Mouse (Mus musculus) telencephalon, adult 2 months (tissue): ENCODE measurements around the gene Naa35.

Source experiments
- DNase-seq: peaks from one replicate; pipeline ENCODE4 v3.0.0-alpha.2; 2011; ENCODE audit warnings: low read depth, low spot score

Gene Naa35

DNA sequence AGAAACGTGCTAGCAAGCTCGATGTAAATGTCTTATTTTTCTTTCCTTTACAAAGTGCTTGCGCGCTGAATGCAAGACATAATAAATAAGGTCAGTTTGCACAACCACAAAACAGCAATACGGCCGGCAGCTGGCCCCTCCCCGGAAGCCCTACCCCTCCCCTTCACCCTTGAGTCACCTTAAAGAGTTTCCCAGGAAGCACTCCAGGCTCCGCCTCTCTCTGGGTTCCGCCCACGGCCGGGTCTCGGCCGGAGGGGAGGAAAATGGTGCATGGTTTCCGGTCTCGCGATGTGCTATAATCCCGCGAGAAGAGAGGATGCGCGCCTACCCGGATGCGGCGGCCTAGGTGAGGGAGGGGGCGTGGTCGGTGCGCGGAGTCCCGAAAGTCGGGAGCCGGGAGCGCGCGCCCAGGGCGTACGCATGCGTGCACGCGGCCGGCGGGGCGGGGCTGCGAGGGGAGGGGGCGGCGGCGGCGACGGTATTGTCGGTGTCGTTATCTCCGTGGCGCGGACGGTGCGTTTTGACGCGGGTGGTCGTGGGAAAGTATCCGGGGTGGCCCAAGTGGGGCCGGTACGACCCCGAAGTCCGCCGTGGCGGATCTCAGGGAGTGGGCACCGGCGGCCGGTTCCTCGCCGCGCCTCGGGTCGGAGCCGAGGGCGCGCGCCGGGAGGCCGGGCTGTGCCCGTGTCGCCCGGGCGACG lies at the start of gene Naa35, which contains the start of gene Agtpbp1:
TSS of gene Naa35 (plus strand) at position 313 of the 701 bp plus-strand sequence.
TSS of gene Agtpbp1 (minus strand) at position 281 of the 701 bp plus-strand sequence.
- peak; percentile 98 for DNase-seq

DNA sequence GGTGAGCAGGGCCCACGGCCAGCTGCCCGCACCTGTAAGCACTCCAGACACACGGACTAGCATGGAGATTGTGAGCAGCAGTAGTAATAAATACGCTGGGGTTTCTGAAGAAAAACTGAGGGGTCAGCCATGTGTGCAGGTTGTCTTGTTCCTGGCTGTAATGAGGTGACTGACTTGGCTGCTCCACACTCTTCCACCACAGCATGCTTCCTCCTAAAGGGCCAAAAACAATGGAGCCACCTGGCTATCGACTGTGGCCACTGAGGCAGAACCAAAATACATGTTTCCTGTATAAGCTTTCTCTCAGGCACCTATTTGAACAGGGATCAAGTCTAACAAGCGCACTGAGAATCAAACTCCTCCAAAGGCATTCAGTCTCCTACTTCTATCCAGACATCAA lies 49.3 kb upstream of the Naa35 start:
- no peak for DNase-seq

DNA sequence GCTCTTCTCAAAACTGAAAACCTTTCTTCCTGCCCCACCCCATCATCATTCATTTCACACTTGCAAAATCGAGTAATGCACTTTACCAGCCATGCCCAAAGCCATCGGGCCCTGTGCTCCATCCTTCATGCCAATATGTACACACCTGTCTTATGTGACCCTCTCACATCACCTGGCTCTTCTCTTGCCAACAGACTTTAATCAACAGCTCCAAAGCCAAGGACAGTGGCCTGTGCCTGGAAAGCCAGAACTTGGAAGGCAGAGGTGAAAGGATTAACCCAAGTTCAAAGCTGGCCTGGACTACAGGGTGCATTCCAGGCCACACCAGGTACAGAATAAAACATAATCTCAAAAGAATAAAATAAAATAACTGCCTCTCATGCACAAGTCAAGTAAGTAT lies 48.4 kb upstream of the Naa35 start:
- no peak for DNase-seq

DNA sequence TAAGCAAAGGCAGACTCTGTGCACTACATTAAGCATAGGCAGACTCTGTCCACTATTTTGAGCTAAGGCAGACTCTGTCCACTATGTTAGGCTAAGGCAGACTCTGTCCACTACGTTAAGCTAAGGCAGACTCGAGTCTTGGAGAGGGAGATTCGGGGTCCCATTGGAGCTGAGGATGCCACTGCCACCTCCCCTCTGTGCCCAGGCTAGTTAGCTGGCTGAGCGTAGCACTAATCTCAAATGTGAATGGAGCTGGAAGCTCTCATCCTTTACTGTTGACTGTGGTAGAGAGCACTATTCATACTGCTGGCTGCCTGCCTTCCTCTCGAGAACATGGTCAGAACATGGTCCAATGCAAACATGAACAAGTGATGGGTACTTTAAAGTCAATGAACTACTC lies 46.4 kb upstream of the Naa35 start:
- DNase-seq, result no peak

DNA sequence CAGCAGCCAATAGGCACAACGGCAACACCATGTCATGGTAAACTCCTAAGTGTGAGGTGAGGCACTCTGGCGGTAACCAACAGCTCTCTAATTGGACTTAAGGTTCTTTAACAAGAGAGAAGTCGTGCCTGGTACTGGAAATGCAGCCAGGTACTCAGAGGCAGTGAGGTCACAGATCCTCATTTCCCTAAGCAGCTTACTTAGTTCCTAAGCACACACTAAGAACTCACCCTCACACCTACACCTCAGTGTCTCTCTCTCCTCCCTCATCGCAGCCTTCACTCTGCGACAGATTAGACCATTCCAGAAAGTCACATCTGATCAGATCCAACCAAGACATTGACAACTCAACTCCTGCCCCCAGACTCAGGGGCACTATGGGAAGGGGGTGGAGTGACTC lies 45.0 kb upstream of the Naa35 start:
- no peak for DNase-seq

DNA sequence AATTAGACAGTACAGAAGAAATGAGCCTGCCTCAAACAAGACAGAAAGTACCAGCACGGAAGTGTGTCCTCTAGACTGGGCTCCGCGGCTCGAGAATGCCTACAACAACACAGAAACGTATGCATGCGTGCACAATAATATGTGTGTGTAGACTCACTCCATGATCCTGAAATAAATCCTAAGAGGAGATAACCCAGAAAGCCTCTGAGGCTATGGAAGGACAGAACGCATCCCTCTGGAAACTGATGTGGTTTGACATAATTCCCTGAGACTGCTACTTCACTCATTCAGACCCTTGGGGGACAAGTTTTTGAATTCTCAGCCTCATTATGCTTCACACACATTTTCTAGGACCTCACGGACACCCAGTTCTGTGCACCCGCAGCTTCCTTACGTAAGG lies 42.6 kb upstream of the Naa35 start:
- no peak for DNase-seq

DNA sequence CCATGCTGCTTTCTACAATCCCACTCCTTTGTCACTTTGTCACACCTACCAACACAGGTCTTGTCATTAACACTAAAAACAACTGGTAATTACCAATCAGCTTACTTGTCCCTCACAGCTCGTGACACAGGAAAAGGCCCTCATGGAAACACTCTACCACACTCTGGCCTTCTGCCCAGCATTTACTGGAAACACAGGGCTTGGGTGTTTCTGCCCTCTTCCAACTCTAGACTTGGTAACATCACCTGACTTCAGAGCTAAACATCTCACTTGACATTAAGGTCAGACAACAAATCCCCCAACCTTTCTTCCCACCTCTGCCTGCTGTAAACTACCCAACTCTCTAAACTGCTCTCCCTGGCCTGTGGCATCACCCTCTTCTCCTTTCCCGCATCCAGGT lies 38.0 kb upstream of the Naa35 start:
- DNase-seq, result no peak

DNA sequence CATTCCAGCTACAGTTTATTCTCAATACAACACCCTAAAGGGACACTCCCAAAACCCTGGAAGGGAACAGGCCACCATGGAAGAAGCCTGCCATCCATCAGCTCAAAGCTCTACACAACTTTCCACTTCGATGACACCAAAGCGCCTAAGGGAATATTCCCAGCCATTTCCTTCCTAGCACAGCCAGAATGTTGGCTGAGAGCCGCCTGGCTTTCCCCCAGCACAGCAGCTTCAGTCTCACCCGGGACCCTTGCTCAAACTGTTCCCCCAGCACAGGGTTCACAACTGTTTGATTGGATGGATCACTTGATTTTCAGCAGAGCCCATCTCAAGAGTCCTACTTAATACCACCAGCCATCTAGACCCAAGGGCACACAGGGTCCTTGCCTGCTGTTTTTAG lies 37.3 kb upstream of the Naa35 start:
- no peak for DNase-seq

DNA sequence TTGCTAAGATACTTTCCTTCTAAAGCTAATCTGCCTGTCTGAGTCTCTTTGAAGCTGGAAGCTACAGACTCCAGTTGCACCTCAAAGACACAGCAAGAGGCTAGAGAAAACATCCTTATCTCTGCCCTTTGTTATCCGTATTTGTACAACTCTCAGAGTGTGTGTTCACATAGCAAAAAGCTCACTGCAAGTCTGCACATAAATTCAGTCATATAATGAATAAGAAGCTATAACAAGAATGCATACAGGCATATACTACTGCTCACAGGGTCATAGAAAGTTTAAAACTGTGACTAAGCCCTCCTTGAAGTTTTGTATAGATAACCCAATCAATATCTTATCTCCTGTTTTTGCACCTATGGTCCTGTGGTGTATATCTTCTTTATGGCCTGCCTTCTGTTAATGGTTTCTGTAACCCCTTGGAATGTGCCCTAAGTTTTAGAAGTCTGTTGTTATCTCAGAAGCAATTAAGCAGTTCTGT lies 35.7 kb upstream of the Naa35 start:
- no peak for DNase-seq

DNA sequence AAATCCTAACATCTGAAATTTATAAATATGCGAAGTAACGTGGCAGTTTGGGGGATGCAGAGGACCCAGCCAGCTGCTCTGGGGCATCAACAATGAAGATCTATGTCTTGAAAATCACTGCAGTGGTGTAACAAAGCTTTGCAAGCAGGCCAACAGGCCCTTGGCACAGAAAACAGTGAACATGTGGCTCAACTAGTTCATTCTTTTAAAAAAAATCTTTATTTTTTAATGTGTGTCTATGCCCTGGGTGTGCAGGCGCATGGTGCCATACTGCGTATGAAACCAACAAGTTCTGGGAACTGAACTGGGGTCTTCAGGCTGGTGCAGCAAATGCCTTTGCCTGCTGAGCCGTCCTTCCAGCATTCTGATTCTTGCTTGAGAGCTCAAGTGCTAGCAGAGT lies 32.8 kb upstream of the Naa35 start:
- DNase-seq, result no peak

DNA sequence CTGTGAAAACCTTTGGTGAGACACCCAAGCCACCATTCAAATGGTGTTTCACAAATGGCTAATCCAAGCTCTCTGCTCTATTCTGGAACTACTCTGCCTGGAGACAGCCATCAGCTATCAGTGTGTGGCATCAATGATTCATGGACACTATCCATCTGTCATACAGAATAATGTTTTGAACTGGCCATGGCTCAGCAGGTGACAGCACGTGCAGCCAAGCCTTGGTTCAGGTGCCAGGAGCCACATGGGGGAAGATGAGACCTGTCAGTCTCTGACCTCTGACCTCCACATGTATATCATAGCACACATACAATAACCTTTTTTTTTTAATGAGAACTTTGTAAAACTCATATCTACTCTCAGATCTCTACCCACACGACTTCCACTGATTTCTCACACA lies 32.3 kb upstream of the Naa35 start:
- no peak for DNase-seq

DNA sequence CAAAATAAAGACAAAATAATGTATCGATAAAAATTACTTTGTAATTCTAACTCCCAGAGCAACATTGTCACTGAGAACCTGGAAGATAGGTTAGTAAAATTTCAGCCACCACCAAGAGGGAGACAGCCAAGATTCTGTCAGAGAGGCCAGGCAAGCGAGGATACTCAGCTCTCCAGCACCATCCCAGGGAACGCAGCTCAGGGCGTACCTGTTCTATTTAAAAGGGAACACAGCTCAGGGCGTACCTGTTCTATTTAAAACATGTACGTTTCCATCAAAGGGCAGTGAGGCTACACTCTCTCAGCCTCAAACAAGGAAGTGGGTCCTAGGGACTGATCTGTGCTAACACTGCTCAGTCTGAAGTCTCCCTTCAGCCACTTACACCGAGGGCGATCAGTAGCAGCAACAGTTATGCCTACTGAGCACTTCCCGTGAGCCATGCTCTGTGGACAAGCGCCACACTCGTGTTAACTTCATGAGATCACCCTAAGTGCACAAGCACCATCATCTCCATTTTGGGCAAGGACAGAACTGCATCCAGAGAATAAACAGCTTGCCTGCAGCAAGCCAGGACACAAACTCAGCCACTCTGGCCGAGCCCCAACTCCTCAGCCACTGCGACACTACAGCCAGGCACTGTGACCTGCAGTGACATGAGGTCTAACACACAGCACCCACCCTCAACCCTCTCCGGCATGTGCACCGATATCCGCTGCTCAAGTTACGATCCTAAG lies 30.1 kb upstream of the Naa35 start:
- no peak for DNase-seq

DNA sequence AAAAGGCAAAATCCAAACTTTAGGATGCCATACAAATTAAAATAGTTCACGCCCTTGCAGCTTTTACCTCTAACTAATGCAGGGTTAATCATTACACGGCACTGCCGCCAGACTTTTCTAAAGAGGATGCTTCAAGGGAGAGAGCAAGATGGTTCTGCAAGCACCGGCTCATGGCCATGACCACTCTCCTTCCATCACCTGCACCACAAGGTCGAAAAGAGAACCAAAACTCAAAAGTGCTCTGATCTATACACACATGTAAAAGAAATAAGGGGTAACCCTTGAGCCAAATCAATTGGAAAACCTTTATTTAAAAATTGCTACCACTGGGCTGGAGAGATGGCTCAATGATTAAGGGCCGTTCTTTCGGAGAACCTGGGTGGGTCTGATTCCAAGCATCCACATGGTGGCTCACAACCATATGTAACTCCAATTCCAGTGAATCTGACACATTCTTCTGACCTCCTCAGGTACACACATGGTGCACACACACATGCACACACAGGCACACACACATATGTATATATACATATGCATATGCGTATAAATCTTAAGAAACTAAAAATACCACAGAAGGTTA lies 29.4 kb upstream of the Naa35 start:
- no peak for DNase-seq

DNA sequence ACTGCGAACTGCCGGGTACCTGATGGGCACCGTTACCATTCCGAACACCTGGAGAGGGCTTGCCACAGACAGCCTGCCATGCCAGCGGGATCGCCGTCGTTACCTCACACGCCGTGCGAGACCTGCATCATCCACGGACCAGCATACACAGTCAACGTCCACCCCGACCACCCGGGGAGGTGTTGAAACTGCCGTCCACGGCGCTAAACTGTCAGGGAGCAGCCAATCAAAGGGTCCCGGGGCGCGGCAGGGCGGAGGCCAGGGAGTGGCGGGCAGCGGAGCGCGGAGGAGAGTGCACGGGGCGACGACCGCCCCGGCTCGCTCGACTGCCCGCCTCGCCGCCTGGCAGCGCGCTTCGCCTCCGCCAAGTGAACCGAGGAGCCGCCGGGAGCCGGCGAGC lies 28.4 kb upstream of the Naa35 start:
- no peak for DNase-seq

DNA sequence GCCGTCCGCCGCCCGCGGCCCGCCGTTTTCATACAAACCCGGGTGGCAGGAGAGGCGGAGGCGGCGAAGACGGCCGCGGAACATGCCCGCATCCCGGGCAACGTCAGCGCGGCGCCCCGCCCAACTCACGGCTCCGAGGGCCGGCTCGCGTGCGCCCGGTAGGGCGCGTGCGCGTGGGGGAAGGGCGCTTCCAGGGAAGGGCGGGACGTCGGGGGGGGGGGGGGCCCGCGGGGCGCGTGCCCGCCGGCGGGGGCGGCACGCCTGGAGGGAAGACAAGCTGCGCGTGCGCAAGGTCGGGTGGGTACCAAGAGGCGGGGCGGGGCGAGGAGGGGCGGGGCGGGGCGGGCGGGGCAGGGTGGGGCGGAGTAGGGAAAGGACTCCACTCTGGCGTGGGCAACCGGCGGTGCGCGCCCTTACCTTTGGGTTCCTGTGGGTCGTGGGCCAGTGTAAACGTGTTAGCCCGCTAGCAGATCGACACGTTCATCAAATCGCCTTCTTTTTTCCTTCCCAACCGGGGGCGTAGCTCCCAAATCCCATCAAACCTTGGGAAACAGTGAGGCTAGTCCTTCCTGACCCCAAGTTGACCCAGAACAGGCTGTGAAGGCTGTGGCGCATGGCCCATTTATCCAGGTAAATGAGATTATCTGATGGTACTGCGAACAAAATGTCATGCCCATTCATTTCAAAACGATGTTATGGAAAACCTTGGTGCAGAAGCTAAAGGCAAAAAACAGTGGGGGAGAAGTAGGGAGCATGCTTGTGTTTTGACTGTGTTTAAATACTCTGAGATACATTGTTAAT lies 27.7 kb upstream of the Naa35 start:
- DNase-seq, result peak; percentile 58

DNA sequence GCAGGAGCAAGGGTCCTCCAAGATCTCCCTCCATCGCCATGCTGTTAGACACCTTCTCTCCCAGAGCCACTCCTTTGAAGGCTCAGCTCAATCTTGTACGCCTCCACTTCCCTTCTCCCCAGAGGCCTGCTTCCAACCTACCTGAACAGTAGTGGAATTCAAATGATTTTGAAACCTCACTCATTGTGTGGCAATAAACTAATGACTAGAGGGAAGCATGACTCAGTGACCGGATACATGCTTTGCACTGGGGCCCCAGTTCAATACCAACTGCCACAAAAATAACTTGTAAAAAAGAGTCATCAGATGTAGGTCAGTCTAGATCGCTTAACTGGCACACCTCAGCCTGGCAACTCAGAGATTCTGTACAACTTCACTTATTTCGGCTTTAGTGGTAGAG lies 26.3 kb upstream of the Naa35 start:
- DNase-seq, result no peak

DNA sequence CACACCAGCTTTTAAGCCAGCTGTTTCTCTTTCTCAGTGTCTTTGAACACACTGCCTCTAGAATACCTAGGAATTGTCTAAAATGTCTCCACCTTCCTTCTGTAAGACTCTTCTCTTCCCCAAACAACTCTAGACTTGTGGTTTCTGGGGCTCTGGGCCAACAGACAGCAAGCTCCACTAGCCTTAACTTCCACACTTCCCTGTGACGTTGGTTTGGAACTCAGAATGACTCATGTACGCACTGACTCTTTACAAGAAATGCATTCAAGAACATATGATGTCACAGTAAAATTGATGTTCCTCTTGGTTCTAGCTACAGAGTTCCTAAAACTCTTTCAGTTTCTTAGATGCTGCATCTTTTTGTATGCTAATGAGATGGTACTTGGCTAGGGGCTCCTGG lies 22.6 kb upstream of the Naa35 start:
- DNase-seq, result no peak

DNA sequence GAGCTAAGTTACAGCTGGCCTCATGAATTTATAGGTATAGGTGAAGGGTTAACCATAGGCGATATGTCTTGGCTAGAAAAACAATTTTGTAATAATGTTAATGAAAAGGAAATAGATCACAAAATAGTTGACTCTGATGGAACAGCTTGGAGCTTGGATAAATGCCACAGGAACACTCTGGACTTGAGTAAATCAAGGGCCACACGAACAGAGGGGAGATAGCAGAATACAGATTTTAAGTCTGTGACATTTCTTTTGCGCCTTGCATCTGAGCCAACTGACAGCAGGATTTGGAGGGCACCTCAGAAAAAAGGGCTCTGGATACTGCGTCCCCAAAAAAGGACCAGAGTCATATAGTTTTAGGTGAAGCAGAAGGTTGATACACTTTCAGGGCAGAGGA lies 20.6 kb upstream of the Naa35 start:
- DNase-seq, result no peak

DNA sequence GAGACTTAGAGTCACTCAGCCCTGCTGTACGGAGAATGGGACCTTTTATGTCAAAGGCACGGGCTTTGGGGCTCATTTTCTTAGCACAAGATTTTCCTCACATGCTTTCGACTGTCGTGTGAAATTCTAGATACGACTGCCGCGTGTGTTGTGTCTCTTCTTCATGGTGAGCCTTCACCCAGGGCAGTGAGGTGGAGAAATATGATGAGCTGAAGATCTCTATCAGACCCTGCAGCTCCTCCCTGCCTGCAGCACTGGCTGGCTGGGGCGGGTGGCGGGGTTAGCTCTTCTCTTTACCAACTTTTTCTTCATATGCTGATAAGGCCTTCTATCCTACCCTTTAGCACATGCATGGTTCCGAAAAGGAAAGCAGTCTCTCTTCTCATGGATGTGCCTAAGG lies 20.1 kb upstream of the Naa35 start:
- DNase-seq, result no peak

DNA sequence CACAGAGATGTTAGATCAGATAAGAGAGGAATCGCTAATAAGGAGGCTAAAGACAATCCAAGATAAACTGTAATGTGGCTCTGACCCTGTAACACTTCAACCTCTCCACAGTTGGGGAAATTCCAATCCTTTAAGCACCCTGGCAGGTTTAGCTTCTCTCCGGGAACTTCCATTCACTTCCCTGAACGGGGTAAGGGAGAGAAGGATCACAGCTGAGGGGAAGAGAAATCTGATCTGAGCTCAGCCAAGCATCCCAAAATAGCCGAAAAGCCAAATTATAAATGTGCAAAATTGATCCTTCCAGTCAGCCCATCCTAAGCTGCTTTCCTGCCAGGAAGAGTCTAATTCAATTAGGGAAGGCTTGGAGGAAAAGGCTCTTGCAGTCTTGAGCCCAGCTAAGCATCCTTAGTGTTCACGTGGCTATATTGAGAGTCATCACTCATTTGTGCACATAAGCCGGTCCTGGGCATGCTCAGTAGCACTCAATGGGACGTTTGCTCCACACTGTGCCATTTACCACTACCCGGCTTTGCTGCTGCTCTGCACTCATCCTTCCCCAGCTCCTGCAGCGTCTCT lies 19.0 kb upstream of the Naa35 start:
- DNase-seq, result no peak

DNA sequence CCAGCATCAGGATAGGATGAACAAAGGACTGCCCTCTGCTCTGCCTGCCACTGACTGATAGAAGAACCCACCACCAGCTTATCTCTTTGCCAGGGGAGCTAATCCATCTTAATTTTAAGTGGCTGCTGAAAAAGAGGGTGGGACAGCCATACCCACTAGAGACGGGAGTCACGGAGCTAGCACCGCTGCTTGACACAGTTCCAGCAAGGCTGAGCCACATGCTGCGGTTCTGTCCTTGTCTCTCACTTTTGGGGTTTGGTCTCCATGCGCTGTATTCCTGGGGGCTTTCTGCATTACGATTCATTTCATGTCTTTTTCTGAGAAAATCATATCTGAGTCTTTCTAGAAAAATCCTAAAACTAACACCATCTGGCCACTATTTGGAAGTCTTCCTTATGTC lies 14.0 kb upstream of the Naa35 start:
- no peak for DNase-seq

DNA sequence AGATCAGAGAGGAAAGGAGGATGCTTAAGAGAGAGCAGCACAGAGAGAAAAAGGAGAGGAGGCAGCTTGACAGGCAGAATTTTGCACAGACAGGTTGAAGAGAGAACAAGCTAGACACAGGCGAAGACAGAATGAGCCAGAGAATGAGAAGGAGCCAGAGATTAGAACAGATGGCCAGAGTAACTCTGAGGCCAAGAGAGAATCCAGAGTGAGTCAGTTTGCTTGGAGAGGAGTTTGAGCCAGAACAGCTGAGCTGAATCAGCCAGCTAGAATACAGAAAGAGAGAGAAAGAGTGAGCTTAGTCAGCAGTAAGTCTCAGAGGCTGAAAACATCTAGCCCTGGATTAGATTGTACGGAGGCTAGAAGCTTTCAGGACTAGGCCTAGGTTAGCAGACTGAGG lies 12.5 kb upstream of the Naa35 start:
- DNase-seq, result peak; percentile 86
